Mouse (Mus musculus) embryonic fibroblast, embryonic 13.5 days (primary cell): ENCODE measurements at regions not wholly inside any gene's neighbourhood (a gene's known extent, or its start where the extent isn't known, plus 50 kb on each side); places are given as distances from the start of the nearest gene placed in this dataset.

Experiments
- CTCF ChIP-seq: IDR thresholded peaks from 2 replicates; pipeline ENCODE4 v1.5.1; 2011; ENCODE audit warnings: mild to moderate bottlenecking, control low read depth, low read length, moderate library complexity, borderline replicate concordance; ENCODE audit not compliant: insufficient read depth
- POLR2A ChIP-seq: IDR thresholded peaks from 2 replicates; pipeline ENCODE4 v1.6.1; 2011; ENCODE audit warnings: low read depth, mild to moderate bottlenecking, control low read depth, low read length, moderate library complexity

DNA sequence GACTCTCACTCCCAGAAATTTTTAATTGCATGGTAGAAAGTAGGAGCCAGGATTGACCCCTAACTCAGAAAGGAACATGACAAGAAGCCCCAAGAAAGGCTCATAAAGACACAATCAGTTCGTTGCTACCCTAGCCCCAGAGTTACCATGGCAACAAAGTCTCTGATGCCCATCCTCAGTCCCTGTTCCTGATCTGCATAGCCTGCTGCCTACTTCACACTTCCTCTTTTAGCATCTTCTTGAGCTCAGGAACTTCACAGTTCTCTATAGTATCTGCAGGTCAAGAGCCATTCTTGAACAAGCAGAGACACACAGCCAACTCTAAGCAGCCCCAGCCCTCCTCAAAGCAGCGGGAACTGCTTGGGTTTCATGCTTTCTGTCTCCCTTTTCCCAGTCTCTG, 74.2 kb downstream of the Pttg1 start:
- TF ChIP-seq CTCF = no peak
- no peak for TF ChIP-seq POLR2A
